Mouse (Mus musculus) ES-E14 (cell line): Measurements from ENCODE around the gene Tnks2.

Experiments used
- CHD2 ChIP-seq: IDR thresholded peaks from 2 replicates; pipeline ENCODE4 v1.6.1; 2014; ENCODE audit warnings: mild to moderate bottlenecking, low read depth, low read length, inconsistent platforms
- HCFC1 ChIP-seq: IDR thresholded peaks from 2 replicates; pipeline ENCODE4 v1.6.1; 2012; ENCODE audit warnings: low read length, inconsistent platforms, borderline replicate concordance; ENCODE audit not compliant: insufficient read depth
- MAFK ChIP-seq: IDR thresholded peaks from 2 replicates; pipeline ENCODE4 v1.6.1; 2014; ENCODE audit warnings: mild to moderate bottlenecking, low read depth, low read length, inconsistent platforms; ENCODE audit not compliant: insufficient read depth

GRCm38 (mm10) chr19:36925671-36926552, 91.9 kb downstream of the Tnks2 start, which contains the start of gene Btaf1:
- TF ChIP-seq CHD2 (no peak), HCFC1 (peak; percentile 43; the same call in 1 of the 2 replicates), MAFK (no peak)
